Mouse (Mus musculus): ENCODE data around the gene Fras1. TPM values are rescaled to one million over a fixed set of nuclear protein-coding genes. Genes with fewer than 3 reads are reported as not detected.

Gene Fras1
- polyA plus RNA-seq, 1 experiment from 2014 or later: 13.9 TPM

DNA sequence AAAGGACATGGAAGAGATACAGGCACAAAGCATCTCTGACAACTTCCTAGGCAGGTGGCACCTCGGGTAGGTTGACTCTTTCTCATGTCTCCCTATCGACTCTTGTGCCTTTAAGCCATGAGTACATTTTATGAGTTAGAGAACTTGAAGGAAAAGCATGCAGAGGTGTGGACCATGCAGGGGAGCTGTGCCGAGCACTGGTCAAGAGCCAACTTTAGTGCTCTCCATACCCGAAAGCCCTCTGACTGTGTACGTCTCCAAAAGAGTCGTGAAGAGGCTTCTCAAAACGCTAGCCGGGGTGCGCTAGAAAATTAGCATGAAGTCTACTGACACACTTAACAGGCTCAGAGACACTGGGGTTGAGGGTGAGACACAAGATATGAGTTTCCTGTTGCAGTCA is 425.4 kb downstream of the Fras1 start:
- Histone ChIP-seq H3K4me1 (ENCODE audit: control insufficient read depth, insufficient read depth, low read length) (peaks cover 17% of the 10 kb centered on the region), H3K4me3 (ENCODE audit: low read length) (no peak overlapping the region), H3K9ac (ENCODE audit: low read depth, low read length) (no peak overlapping the region), H3K4me2 (ENCODE audit: low read depth, low read length) (no peak overlapping the region), H3K9me3 (ENCODE audit: control insufficient read depth, low read length) (no peaks in the 10 kb centered on the region), H3K27ac (ENCODE audit: low read length) (no peak overlapping the region), H3K36me3 (ENCODE audit: control insufficient read depth, insufficient read depth, low read length) (no peaks in the 10 kb centered on the region), H3K27me3 (replicated peaks; ENCODE audit: control insufficient read depth, insufficient read depth, low read length) (no peaks in the 10 kb centered on the region)
- no peak for ATAC-seq
- WGBS: 96% methylated on average over 9 of the region's 9 CpGs

DNA sequence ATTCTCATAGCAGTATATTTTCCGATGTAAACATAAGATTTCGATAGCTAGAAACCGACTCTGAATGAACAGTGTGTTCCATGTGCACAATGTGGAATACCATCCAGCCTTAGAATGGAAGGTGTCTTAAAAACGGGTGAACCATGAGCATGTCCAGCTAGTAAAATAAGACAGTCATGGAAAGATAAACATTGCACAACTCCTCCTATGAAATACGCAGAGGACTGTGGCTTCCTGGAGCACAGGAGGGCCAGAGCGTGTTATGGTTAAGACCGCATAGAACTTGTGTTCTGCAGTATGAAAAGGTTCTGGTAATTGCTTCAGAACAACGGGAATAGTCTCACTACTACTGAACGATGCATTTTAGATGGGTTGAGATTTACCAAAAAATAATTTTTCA is 426.2 kb downstream of the Fras1 start:
- Histone ChIP-seq H3K9ac (ENCODE audit: low read depth, low read length) (no peak overlapping the region), H3K27ac (ENCODE audit: low read length) (no peak overlapping the region), H3K4me1 (ENCODE audit: control insufficient read depth, insufficient read depth, low read length) (peaks cover 17% of the 10 kb centered on the region), H3K36me3 (ENCODE audit: control insufficient read depth, insufficient read depth, low read length) (no peaks in the 10 kb centered on the region), H3K27me3 (replicated peaks; ENCODE audit: control insufficient read depth, insufficient read depth, low read length) (no peaks in the 10 kb centered on the region), H3K4me3 (ENCODE audit: low read length) (no peak overlapping the region), H3K9me3 (ENCODE audit: control insufficient read depth, low read length) (no peaks in the 10 kb centered on the region), H3K4me2 (ENCODE audit: low read depth, low read length) (no peak overlapping the region)
- WGBS: 71% methylated on average over 9 of the region's 9 CpGs
- ATAC-seq: no peak

DNA sequence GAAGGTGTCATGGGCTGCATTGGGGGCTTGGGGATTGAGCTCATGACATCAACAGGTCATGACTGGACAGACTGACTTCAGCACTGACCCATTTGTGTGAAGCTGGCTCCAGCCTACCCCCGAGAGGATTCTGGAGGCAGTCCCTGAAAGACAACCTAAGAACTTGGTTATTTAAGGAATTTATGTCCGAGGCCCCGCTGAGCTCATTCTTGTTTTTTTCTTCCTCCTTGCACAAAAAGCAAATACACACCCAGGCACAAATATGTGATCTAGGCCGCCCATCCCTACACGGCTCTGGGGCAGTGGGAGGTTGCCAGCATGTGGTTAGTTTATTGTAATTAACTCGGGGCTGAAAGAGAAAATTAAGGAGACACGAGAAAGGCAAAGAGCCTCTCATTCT is 428.4 kb downstream of the Fras1 start:
- H3K27ac ChIP-seq (ENCODE audit: low read length): no peak overlapping the region

DNA sequence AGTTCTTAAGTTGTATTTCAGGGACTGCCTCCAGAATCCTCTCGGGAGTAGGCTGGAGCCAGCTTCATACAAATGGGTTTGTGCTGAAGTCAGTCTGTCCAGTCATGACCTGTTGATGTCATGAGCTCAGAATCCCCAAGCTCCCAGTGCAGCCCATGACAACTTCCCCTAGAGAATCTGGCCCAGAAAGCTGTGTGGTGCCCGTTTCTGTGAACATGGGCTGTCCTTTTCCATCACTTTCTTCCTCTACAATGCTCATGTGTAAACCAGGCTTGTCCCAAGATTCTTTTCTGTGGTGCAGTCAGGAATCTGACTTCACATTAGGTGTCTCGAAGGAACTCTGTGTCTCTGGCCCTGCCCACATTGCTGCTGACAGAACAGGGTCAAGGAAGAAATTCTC is 429.3 kb downstream of the Fras1 start:
- no peak for ATAC-seq
- Histone ChIP-seq H3K9ac (ENCODE audit: low read depth, low read length) (no peak overlapping the region), H3K27ac (ENCODE audit: low read length) (0 out of 2 replicates have a peak overlapping the region, but pooled peaks have one; percentile 11), H3K27me3 (replicated peaks; ENCODE audit: control insufficient read depth, insufficient read depth, low read length) (no peaks in the 10 kb centered on the region), H3K9me3 (ENCODE audit: control insufficient read depth, low read length) (no peaks in the 10 kb centered on the region), H3K4me1 (ENCODE audit: control insufficient read depth, insufficient read depth, low read length) (peaks cover 14% of the 10 kb centered on the region), H3K36me3 (ENCODE audit: control insufficient read depth, insufficient read depth, low read length) (no peaks in the 10 kb centered on the region), H3K4me3 (ENCODE audit: low read length) (no peak overlapping the region), H3K4me2 (ENCODE audit: low read depth, low read length) (no peak overlapping the region)
- WGBS: 40% methylated on average over 3 of the region's 3 CpGs

More for the DNA sequence above, 428.4 kb downstream of the Fras1 start:
- no peaks in the 10 kb centered on the region for H3K9me3 ChIP-seq (ENCODE audit: control insufficient read depth, low read length)
- no peaks in the 10 kb centered on the region for H3K27me3 ChIP-seq (replicated peaks; ENCODE audit: control insufficient read depth, insufficient read depth, low read length)
- H3K9ac ChIP-seq (ENCODE audit: low read depth, low read length): no peak overlapping the region
- H3K4me3 ChIP-seq (ENCODE audit: low read length): no peak overlapping the region
- WGBS: 15% methylated on average over 7 of the region's 7 CpGs
- H3K4me1 ChIP-seq (ENCODE audit: control insufficient read depth, insufficient read depth, low read length): peaks cover 14% of the 10 kb centered on the region
- H3K36me3 ChIP-seq (ENCODE audit: control insufficient read depth, insufficient read depth, low read length): no peaks in the 10 kb centered on the region
- no peak overlapping the region for H3K4me2 ChIP-seq (ENCODE audit: low read depth, low read length)
- peak; percentile 53 for ATAC-seq

DNA sequence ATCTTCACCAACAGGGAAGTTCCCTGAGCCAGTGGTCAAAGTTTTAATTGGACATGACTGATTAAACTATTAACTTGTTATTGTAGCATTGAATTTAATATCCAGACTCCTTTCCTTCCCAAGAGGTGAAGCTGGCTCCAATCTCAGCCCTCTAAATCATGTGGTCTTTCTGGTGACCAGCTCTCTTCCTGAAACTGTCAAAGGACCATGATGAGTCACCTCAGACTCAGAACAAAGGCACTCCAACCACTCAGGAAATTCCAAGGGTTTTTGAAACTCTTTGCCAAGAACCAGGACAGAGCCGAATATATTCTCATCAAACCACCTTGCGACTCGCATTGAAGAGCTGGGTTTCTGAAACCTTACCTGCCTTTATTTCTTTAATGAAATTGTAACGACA is 430.5 kb downstream of the Fras1 start:
- Histone ChIP-seq H3K4me2 (ENCODE audit: low read depth, low read length) (no peak overlapping the region), H3K36me3 (ENCODE audit: control insufficient read depth, insufficient read depth, low read length) (no peaks in the 10 kb centered on the region), H3K27ac (ENCODE audit: low read length) (no peak overlapping the region), H3K9me3 (ENCODE audit: control insufficient read depth, low read length) (no peaks in the 10 kb centered on the region), H3K27me3 (replicated peaks; ENCODE audit: control insufficient read depth, insufficient read depth, low read length) (no peaks in the 10 kb centered on the region), H3K4me3 (ENCODE audit: low read length) (no peak overlapping the region), H3K4me1 (ENCODE audit: control insufficient read depth, insufficient read depth, low read length) (peaks cover 14% of the 10 kb centered on the region), H3K9ac (ENCODE audit: low read depth, low read length) (no peak overlapping the region)
- no peak for ATAC-seq
- WGBS: 68% methylated on average over 4 of the region's 4 CpGs

DNA sequence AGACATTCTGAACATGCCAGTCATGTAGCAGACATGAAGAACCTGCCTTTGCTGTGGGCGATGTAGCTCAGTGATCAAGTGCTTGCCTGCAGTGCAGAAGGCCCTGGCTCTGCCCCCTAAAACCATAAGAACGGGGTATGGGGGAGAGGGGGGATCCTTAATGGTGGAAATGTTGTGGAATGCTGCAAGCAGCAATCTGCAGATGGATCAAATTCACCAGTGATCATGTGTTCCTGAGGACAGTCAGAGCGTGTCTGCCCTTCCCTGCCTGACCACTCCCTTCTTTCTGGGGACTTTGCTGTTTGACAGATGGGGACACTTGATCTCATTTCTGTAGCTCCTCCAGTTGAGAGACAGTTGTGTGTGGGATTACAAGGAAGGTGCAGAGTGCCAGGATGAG is 431.1 kb downstream of the Fras1 start:
- Histone ChIP-seq H3K4me1 (ENCODE audit: control insufficient read depth, insufficient read depth, low read length) (peaks cover 14% of the 10 kb centered on the region), H3K9ac (ENCODE audit: low read depth, low read length) (no peak overlapping the region), H3K4me3 (ENCODE audit: low read length) (no peak overlapping the region), H3K9me3 (ENCODE audit: control insufficient read depth, low read length) (no peaks in the 10 kb centered on the region), H3K36me3 (ENCODE audit: control insufficient read depth, insufficient read depth, low read length) (no peaks in the 10 kb centered on the region), H3K27me3 (replicated peaks; ENCODE audit: control insufficient read depth, insufficient read depth, low read length) (no peaks in the 10 kb centered on the region), H3K27ac (ENCODE audit: low read length) (no peak overlapping the region), H3K4me2 (ENCODE audit: low read depth, low read length) (no peak overlapping the region)
- WGBS: 70% methylated on average over 3 of the region's 3 CpGs
- ATAC-seq: no peak

DNA sequence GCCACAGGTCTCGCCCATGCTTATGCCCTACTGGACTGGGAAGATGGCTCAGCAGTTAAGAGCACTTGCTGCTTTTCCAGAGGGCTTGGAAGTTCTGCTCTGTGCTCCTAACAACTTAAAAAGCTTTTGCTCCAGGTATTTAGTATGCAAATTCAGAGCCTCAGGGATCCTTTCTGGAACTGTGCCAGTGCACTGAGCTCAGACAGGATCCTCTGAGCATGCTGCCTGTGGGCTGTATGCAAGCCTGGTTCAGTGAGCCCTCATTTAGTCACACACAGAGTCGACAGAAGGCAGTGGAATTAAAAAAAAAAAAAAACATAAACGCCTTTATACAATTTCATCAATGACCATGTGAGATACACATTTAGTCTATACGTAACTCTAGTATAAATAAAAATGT is 436.9 kb downstream of the Fras1 start:
- H3K36me3 ChIP-seq (ENCODE audit: control insufficient read depth, insufficient read depth, low read length): no peaks in the 10 kb centered on the region
- WGBS: 71% methylated on average over 4 of the region's 4 CpGs
- H3K4me2 ChIP-seq (ENCODE audit: low read depth, low read length): no peak overlapping the region
- H3K4me1 ChIP-seq (ENCODE audit: control insufficient read depth, insufficient read depth, low read length): no peaks in the 10 kb centered on the region
- no peak overlapping the region for H3K4me3 ChIP-seq (ENCODE audit: low read length)
- no peaks in the 10 kb centered on the region for H3K27me3 ChIP-seq (replicated peaks; ENCODE audit: control insufficient read depth, insufficient read depth, low read length)
- no peak overlapping the region for H3K9ac ChIP-seq (ENCODE audit: low read depth, low read length)
- no peak overlapping the region for H3K27ac ChIP-seq (ENCODE audit: low read length)
- no peaks in the 10 kb centered on the region for H3K9me3 ChIP-seq (ENCODE audit: control insufficient read depth, low read length)
- no peak for ATAC-seq

DNA sequence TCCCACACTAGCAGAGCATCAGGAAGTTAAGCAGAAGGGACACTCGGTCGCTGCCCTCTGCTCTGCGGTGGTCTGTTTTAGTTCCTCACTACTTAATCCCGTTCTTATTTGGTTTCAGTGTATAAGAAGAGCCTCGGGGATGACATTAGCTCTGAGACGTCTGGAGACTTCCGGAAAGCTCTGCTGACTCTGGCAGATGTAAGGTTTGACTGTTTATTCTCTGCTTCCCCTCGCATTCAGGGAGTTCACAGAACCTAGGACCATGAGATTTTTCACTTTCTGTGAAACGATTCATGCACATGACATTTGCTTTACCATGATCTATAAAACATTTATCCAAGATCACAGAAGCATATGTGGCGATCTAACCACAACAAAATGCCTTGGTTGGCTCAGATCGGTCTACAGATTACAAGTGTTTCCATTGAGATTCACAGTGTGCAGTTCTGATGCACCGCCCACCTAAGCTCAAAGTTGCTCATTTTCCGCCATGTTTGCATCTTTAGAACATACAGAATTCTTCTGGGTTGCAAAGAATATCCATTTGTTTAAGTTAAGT is 451.1 kb downstream of the Fras1 start:
- no peak for ATAC-seq
- WGBS: 72% methylated on average over 13 of the region's 13 CpGs
- no peaks in the 10 kb centered on the region for H3K9me3 ChIP-seq (ENCODE audit: control insufficient read depth, low read length)
- H3K9ac ChIP-seq (ENCODE audit: low read depth, low read length): no peak overlapping the region
- no peak overlapping the region for H3K4me3 ChIP-seq (ENCODE audit: low read length)
- no peak overlapping the region for H3K4me2 ChIP-seq (ENCODE audit: low read depth, low read length)
- H3K27ac ChIP-seq (ENCODE audit: low read length): no peak overlapping the region
- H3K4me1 ChIP-seq (ENCODE audit: control insufficient read depth, insufficient read depth, low read length): no peaks in the 10 kb centered on the region
- H3K27me3 ChIP-seq (replicated peaks; ENCODE audit: control insufficient read depth, insufficient read depth, low read length): no peaks in the 10 kb centered on the region
- H3K36me3 ChIP-seq (ENCODE audit: control insufficient read depth, insufficient read depth, low read length): no peaks in the 10 kb centered on the region

DNA sequence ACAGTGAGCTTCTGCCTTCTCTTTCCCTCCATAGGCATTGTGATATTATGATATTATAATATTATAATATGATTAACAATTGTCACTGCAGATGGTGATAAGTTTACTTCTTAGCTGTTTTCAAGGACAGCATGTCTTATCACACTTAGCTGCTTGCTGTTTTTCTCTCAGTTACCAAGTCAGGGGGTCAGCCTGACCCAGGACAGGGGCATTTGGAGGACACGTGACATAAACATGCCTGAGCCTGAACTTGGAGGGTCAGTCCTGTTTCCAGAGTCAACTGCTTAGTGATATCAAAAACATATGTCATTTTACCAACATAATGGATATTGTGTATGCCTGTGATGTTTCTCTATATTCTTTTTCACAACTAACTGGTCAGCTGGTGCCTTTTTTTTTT is 453.4 kb downstream of the Fras1 start:
- 86% methylated on average over 1 of the region's 1 CpGs for WGBS
- Histone ChIP-seq H3K36me3 (ENCODE audit: control insufficient read depth, insufficient read depth, low read length) (no peaks in the 10 kb centered on the region), H3K4me2 (ENCODE audit: low read depth, low read length) (no peak overlapping the region), H3K9ac (ENCODE audit: low read depth, low read length) (no peak overlapping the region), H3K9me3 (ENCODE audit: control insufficient read depth, low read length) (no peaks in the 10 kb centered on the region), H3K4me1 (ENCODE audit: control insufficient read depth, insufficient read depth, low read length) (no peaks in the 10 kb centered on the region), H3K4me3 (ENCODE audit: low read length) (no peak overlapping the region), H3K27me3 (replicated peaks; ENCODE audit: control insufficient read depth, insufficient read depth, low read length) (no peaks in the 10 kb centered on the region), H3K27ac (ENCODE audit: low read length) (no peak overlapping the region)
- no peak for ATAC-seq

All from intestine, embryonic 16.5 days (tissue).